Mouse (Mus musculus): Measurements from ENCODE around the gene Upb1.

- TF ChIP-seq CTCF (IDR thresholded peaks at IDR 0.05; ENCODE audit: insufficient read depth, low read depth, low read length) (no peak), POLR2A (IDR thresholded peaks at IDR 0.05; ENCODE audit: insufficient read depth, low read depth, low read length) (no peak)
Measured at GRCm38 (mm10) chr10:75417363-75418042, 16.6 kb downstream of the Upb1 start.
